Mouse (Mus musculus) bone marrow macrophage, adult 2 months (primary cell): ENCODE data around the gene Rack1. TPM values are rescaled to one million over a fixed set of nuclear protein-coding genes. Genes with fewer than 3 reads are reported as not detected.

Experiments
- H3K27ac ChIP-seq: 2 replicates; pipeline ENCODE4 v1.5.1; 2012; ENCODE audit warnings: low read depth, low read length; ENCODE audit not compliant: insufficient read depth
- H3K4me1 ChIP-seq: 2 replicates; pipeline ENCODE4 v1.6.1; 2012; ENCODE audit warnings: low read length; ENCODE audit not compliant: control insufficient read depth, insufficient read depth
- H3K4me3 ChIP-seq: 2 replicates; pipeline ENCODE4 v1.5.1; 2012; ENCODE audit warnings: mild to moderate bottlenecking, low read length, moderate library complexity; ENCODE audit not compliant: insufficient read depth
- CTCF ChIP-seq: IDR thresholded peaks from 2 replicates; pipeline ENCODE4 v1.5.1; 2012; ENCODE audit warnings: low read depth, mild to moderate bottlenecking, low read length, moderate library complexity
- POLR2A ChIP-seq: IDR thresholded peaks from 2 replicates; pipeline ENCODE4 v1.6.1; 2012; ENCODE audit warnings: mild to moderate bottlenecking, low read depth, low read length, borderline replicate concordance
- polyA plus RNA-seq: library from polyadenylated mRNA; stranded (reverse); fragments of >200 nt; gene quantifications from 2 replicates; pipeline ENCODE4 v1.2.4, GENCODE M21; 2012; ENCODE audit not compliant: missing spikeins, insufficient read depth, insufficient read length

The Rack1 gene
- polyA plus RNA-seq, 1 experiment, result 1,563 TPM

DNA sequence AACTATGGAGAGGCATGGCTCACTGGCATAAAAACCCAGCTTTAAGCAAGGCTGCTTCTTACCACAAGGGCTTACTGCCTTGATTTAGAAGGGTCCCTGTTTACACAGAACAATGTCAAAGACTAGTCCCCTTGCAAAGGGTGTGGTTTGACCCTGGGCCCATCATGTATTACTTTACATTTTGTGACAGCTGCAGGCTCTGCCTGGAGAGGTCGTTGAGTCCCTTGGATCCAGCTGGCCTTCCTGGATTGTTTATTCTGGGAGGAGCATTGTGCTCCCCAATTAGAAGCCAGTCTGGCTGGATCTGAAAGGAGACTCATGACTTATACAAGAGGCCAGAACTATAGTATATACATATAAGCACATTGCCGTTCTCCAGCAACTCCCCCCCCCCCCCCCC, 50.1 kb downstream of the Rack1 start:
- Histone ChIP-seq H3K4me1 (peaks cover 3% of the 10 kb centered on the region), H3K27ac (no peak overlapping the region), H3K4me3 (no peak overlapping the region)
- TF ChIP-seq POLR2A, result no peak
- no peak for TF ChIP-seq CTCF

DNA sequence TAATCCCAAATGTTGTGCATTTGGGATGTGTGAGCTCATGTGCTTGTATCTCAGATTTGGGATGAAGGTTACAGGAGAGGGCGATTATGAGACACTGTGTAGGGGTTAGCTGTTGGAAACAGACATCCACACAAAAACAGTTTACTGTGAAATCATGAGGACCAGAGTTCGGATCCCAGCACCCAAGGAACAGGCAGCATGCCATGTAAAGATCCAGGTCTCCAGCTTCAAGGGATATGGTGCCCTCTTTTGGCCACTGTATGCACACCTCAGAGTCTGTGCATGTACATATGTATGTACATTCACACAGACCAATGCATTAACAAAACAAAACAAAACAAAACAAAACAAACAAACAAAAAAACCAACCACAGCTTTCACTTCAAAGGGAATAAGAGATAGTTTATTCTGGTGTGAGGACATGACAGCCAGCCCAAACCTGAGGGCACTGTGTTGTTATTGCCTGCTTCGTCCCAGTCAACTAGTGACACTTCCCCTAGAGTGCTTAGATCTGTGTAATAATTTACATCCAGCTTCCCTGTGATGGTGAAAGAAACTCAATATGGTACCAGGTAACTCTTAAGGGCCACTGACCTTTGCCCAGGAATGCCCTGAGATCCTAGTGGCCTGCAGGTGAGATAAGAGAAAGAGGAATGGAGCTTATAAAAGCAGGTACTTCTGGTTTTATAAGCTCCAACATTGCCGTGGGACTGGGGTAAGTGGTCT, 51.3 kb downstream of the Rack1 start:
- Histone ChIP-seq H3K4me1 (peaks cover 3% of the 10 kb centered on the region), H3K4me3 (no peak overlapping the region), H3K27ac (no peak overlapping the region)
- TF ChIP-seq CTCF, result no peak
- TF ChIP-seq POLR2A, result no peak

DNA sequence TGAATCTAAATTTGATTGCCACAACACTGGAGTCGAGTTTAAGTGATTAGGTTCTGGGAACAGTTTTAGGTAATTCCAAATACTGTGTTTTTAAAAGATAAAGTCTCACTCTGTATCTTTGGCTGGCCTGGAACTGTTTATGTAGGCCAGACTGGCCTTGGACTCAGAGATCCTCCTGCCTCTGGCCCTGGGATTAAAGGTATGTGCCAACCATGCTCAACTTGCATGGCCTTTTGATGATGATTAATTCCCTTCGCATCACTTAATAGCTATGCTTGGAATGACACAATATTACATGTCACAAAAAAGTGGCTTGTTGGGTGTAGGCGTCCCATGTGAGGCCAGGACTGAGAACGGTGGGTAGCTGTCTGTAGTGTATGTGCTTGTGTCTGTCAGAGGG, 52.1 kb downstream of the Rack1 start:
- TF ChIP-seq POLR2A (no peak), CTCF (no peak)
- Histone ChIP-seq H3K4me1 (peaks cover 3% of the 10 kb centered on the region), H3K27ac (no peak overlapping the region), H3K4me3 (no peak overlapping the region)

DNA sequence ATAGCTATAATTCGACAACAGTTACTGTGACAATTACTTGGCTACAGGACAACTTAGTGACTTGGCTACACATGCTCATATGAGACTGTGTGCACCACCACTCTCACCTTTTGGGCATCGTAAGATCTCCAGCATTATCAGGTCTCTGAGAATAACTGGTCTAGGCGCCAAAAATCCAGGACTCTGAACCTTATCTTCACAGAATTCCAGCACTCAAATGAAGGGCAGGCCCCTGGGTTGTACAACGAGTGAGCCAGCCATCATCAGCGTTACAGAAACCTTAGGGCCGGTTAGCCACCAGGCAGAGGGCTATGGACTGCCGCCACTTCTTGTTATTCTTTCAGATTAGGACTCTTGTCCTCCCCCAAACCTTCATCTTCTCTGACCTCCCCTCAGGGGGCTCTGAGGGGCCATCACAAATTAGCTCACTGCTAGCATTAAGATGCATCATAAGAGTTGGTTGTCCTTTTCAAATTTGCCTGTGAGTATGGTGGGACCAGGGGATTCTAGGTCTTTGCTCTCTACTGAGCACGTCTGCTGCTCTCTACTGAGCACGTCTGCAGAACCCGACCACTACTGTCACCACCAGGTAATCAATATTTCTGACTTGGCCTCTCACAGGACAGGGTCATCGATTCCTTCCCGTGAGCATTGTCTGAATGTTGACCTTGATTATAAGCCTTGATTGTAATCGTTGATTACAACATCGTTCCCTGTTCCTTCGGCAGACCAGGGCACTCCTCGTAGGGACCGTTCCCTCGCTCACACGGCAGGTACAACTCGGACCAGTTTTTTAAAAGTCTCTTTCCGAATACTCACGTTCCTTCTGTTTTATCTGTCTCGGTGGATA, 52.7 kb downstream of the Rack1 start:
- Histone ChIP-seq H3K4me3 (peak overlapping the region; percentile 83), H3K27ac (no peak overlapping the region), H3K4me1 (peaks cover 3% of the 10 kb centered on the region)
- TF ChIP-seq CTCF (no peak), POLR2A (no peak)

DNA sequence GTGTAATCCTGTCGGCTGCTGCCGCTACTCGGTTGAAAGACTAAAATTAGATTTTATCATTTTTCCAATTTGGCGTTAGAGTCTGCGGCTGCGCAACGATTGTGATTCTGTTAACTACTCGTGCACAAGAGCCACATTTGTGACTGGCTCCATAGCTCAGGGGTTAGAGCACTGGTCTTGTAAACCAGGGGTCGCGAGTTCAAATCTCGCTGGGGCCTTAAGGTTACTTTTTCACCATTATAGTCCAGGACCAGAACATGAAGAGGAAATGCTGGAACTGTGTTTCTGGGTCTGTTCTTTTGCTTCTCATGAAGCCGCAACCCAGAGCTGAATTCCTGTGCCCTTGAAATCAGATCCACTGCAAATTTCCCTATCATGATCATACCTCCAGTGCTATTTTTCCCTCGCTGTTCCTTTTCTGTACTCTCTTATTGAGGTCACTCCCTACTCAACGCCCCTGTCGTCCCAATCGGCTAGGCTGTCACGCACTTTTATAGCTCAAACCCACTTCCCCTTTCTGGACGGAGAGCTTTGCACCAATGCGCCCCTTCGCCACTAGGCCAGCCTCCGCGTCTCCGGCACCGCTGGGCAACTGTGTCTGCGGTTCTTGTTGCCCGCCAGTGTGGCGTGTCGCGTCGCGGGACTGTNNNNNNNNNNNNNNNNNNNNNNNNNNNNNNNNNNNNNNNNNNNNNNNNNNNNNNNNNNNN, 53.5 kb downstream of the Rack1 start:
- Histone ChIP-seq H3K4me3 (peak overlapping the region; percentile 83), H3K27ac (peak overlapping the region; percentile 66), H3K4me1 (peaks cover 3% of the 10 kb centered on the region)
- no peak for TF ChIP-seq CTCF
- TF ChIP-seq POLR2A, result no peak

Other genes with a start within 250 kb of the Rack1 start
- gene Trim41, start 17.0 kb downstream of the Rack1 start, polyA plus RNA-seq, result 55.5 and 64.4 TPM in 2 replicates
- gene Trim7, start 25.8 kb downstream of the Rack1 start, polyA plus RNA-seq, result 1.0 and 1.1 TPM in 2 replicates
- 4.8 and 11.3 TPM in 2 replicates for gene Gm12184, start 26.3 kb downstream of the Rack1 start, polyA plus RNA-seq
- gene Irgm1, start 71.4 kb downstream of the Rack1 start, polyA plus RNA-seq, result 79.4 and 80.7 TPM in 2 replicates
- 43.3 and 53.0 TPM in 2 replicates for gene Gm5431, start 101.9 kb downstream of the Rack1 start, polyA plus RNA-seq
- 68.9 and 82.5 TPM in 2 replicates for gene Psme2b, start 145.9 kb downstream of the Rack1 start, polyA plus RNA-seq
- 1.0 and 1.3 TPM in 2 replicates for gene Olfr56, start 178.6 kb downstream of the Rack1 start, polyA plus RNA-seq
- gene 9930111J21Rik1, start 179.1 kb downstream of the Rack1 start, polyA plus RNA-seq, result 27.3 and 32.4 TPM in 2 replicates
- 2.7 and 3.7 TPM in 2 replicates for gene Gm12185, start 191.9 kb downstream of the Rack1 start, polyA plus RNA-seq
- gene Tgtp1, start 193.8 kb downstream of the Rack1 start, polyA plus RNA-seq, result 2.3 and 5.8 TPM in 2 replicates